In the genomic region with DNA sequence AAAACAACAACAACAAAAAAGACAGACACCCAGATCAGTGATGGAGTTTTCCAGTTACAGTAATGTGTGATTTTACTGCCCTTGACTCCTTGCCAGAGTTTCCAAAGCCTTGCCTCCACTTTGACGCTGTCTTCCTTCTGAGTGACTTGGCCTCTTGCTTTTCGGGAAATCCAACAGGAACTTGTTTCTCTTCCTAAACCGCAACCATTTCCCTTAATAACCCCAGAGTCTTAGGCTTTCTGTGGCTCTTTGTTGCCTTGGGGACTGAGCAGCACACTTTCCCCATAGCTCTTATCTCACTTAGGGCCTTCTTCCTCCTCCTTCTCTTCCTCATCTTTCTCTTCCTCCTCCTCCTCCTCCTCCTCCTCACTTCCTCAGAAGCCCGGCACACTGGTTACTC, we compare ENCODE assay signal across 23 mouse cellular contexts. TPM values are rescaled to one million over a fixed set of nuclear protein-coding genes. Genes with fewer than 3 reads are reported as not detected.
A peak's percentile ranks its signal among the peaks of the same experiment; 100 is the strongest.
DNase-seq lines count a peak whose midpoint lies in the region; ATAC-seq and TF ChIP-seq lines count a peak whose summit lies in the region.
"Had no signal": no experiment of that assay in that cellular context is flagged by ENCODE, and none has a peak within 500 bp of the region (broad histone marks: within the 10 kb centered on the region; RNA-seq: fewer than 3 reads in every experiment).

No protein-coding gene starts in this region.

- intact Hi-C loops in gastrocnemius, postnatal 36 days (cut with DNase I): no loop called here
- intact Hi-C loops in left cerebral cortex, postnatal 10 days (cut with DNase I): no loop called here

- no peak overlapping the region for H3K4me2 ChIP-seq in kidney, embryonic 16.5 days (replicated peaks; ENCODE audit: low read depth, low read length)
- no peak overlapping the region for H3K4me2 ChIP-seq in limb, embryonic 13.5 days (replicated peaks)
- no peak overlapping the region for H3K4me2 ChIP-seq in hindbrain, postnatal 0 days (ENCODE audit: low read depth, low read length)
- H3K4me2 ChIP-seq: embryonic facial prominence, embryonic 12.5 days; heart, embryonic 11.5 days; heart, embryonic 15.5 days; hindbrain, embryonic 14.5 days had no signal

- no peaks in the 10 kb centered on the region for H3K79me2 ChIP-seq in MEL (ENCODE audit: control insufficient read depth, insufficient read depth, low read length, poor library complexity)

- peaks cover 3% of the 10 kb centered on the region for H3K9me3 ChIP-seq in kidney, embryonic 16.5 days (ENCODE audit: low read length)
- no peaks in the 10 kb centered on the region for H3K9me3 ChIP-seq in MEL (replicated peaks; ENCODE audit: insufficient read depth, low read length)
- 0 out of 2 replicates have a peak, but pooled peaks cover 7% of the 10 kb centered on the region for H3K9me3 ChIP-seq in limb, embryonic 13.5 days
- no peaks in the 10 kb centered on the region for H3K9me3 ChIP-seq in hindbrain, postnatal 0 days (ENCODE audit: low read length)
- H3K9me3 ChIP-seq: embryonic facial prominence, embryonic 12.5 days; heart, embryonic 15.5 days had no signal

- H3K4me1 ChIP-seq in kidney, embryonic 16.5 days (ENCODE audit: insufficient read depth, low read length): peaks cover 9% of the 10 kb centered on the region; the same call in 1 of the 2 replicates
- H3K4me1 ChIP-seq in MEL (ENCODE audit: control insufficient read depth in 1 of 2, insufficient read depth in 2 of 2, low read length in 2 of 2): peaks cover 9 to 20% of the 10 kb centered on the region in 2 experiments; a peak in 3 of 4 replicates
- H3K4me1 ChIP-seq in limb, embryonic 13.5 days: peaks cover 10% of the 10 kb centered on the region
- H3K4me1 ChIP-seq in hindbrain, postnatal 0 days (ENCODE audit: insufficient read depth, low read length): no peaks in the 10 kb centered on the region
- H3K4me1 ChIP-seq: embryonic facial prominence, embryonic 12.5 days; heart, embryonic 15.5 days; hindbrain, embryonic 10.5 days had no signal

- TF ChIP-seq POLR2A in MEL (IDR thresholded peaks at IDR 0.05; ENCODE audit: control insufficient read depth in 1 of 2, insufficient read depth in 1 of 2, low read depth in 1 of 2, low read length in 2 of 2, poor library complexity in 1 of 2): no peak

- no peak for ATAC-seq in kidney, embryonic 16.5 days (ENCODE audit: low FRiP score, low TSS enrichment)
- no peak for ATAC-seq in limb, embryonic 13.5 days (ENCODE audit: low FRiP score, low read depth)
- no peak for ATAC-seq in hindbrain, postnatal 0 days
- ATAC-seq: CD4-positive, CD25-positive, alpha-beta regulatory T cell, adult 4 months; forebrain, embryonic 16.5 days had no signal

- peaks cover 4% of the 10 kb centered on the region; the same call in 1 of the 2 replicates for H3K36me3 ChIP-seq in kidney, embryonic 16.5 days (ENCODE audit: insufficient read depth, low read length)
- H3K36me3 ChIP-seq in MEL (ENCODE audit: control insufficient read depth in 1 of 2, insufficient read depth in 2 of 2, low read length in 2 of 2): peaks cover 0 to 18% of the 10 kb centered on the region in 2 experiments; a peak in 2 of 4 replicates
- H3K36me3 ChIP-seq in limb, embryonic 13.5 days: no peaks in the 10 kb centered on the region
- no peaks in the 10 kb centered on the region for H3K36me3 ChIP-seq in hindbrain, postnatal 0 days (ENCODE audit: insufficient read depth, low read length)
- H3K36me3 ChIP-seq: heart, embryonic 15.5 days had no signal

- TF ChIP-seq CTCF in MEL (IDR thresholded peaks at IDR 0.05 in 2 of 3, conservative IDR thresholded peaks at IDR 0.05 in 1 of 3; ENCODE audit: control insufficient read depth in 1 of 3, insufficient read depth in 1 of 3, low read depth in 2 of 3, low read length in 3 of 3, poor library complexity in 1 of 3, severe bottlenecking in 1 of 3): no peak
- no peak for TF ChIP-seq CTCF in hindbrain, postnatal 0 days (IDR thresholded peaks at IDR 0.05; ENCODE audit: low read depth)

- H3K4me3 ChIP-seq in kidney, embryonic 16.5 days (ENCODE audit: low read length): no peak overlapping the region
- no peak overlapping the region for H3K4me3 ChIP-seq in MEL (ENCODE audit: control insufficient read depth in 1 of 2, insufficient read depth in 1 of 2, low read depth in 2 of 2, low read length in 2 of 2)
- no peak overlapping the region for H3K4me3 ChIP-seq in limb, embryonic 13.5 days
- no peak overlapping the region for H3K4me3 ChIP-seq in hindbrain, postnatal 0 days (ENCODE audit: low read length)
- H3K4me3 ChIP-seq: embryonic facial prominence, embryonic 12.5 days; heart, adult 2 months; heart, embryonic 15.5 days; hindbrain, embryonic 10.5 days had no signal

- no peak overlapping the region for H3K27ac ChIP-seq in kidney, embryonic 16.5 days (ENCODE audit: low read length)
- peak overlapping the region; percentile 8; the same call in 1 of the 2 replicates for H3K27ac ChIP-seq in MEL (ENCODE audit: control insufficient read depth, low read depth, low read length)
- H3K27ac ChIP-seq in limb, embryonic 13.5 days: 0 out of 2 replicates have a peak overlapping the region, but pooled peaks have one; percentile 72
- H3K27ac ChIP-seq in hindbrain, postnatal 0 days: no peak overlapping the region
- H3K27ac ChIP-seq: embryonic facial prominence, embryonic 12.5 days; heart, adult 2 months; heart, embryonic 15.5 days; hindbrain, embryonic 10.5 days; hindbrain, embryonic 14.5 days had no signal

- peak; percentile 17 for DNase-seq in kidney, postnatal 14 days
- DNase-seq in 416B (ENCODE audit: low read depth) (peak; percentile 71), MEL (ENCODE audit: low read depth, low spot score) (peak; percentile 64)
- no peak for DNase-seq in gastrocnemius, postnatal 36 days
- no peak for DNase-seq in hindbrain, postnatal 0 days (ENCODE audit: low spot score)
- DNase-seq in left cerebral cortex, postnatal 10 days (ENCODE audit: extremely low spot score in 1 of 2, low spot score in 2 of 2): no peak
- DNase-seq: adrenal gland, postnatal 10 days; B cell, adult 2 months; cerebellum, adult 11 months; cerebellum, adult 8-10 months; cerebellum, postnatal 14 days; gastrocnemius, postnatal 14 days; heart, adult 2 months; heart, postnatal 14 days had no signal

- WGBS in kidney, embryonic 16.5 days: 60% methylated on average over 4 of the region's 4 CpGs
- 50% methylated on average over 4 of the region's 4 CpGs for WGBS in limb, embryonic 13.5 days
- 85% methylated on average over 4 of the region's 4 CpGs for WGBS in hindbrain, postnatal 0 days

- H3K9ac ChIP-seq in kidney, embryonic 16.5 days (replicated peaks; ENCODE audit: low read length): no peak overlapping the region
- no peak overlapping the region for H3K9ac ChIP-seq in MEL (ENCODE audit: control insufficient read depth, low read depth, low read length, poor library complexity, severe bottlenecking)
- no peak overlapping the region for H3K9ac ChIP-seq in limb, embryonic 13.5 days
- no peak overlapping the region for H3K9ac ChIP-seq in hindbrain, postnatal 0 days (replicated peaks; ENCODE audit: low read length)
- H3K9ac ChIP-seq: embryonic facial prominence, embryonic 12.5 days; heart, embryonic 15.5 days; hindbrain, embryonic 14.5 days had no signal

- no peak for TF ChIP-seq RAD21 in MEL (IDR thresholded peaks at IDR 0.05; ENCODE audit: low read depth, low read length)

- H3K27me3 ChIP-seq in kidney, embryonic 16.5 days (ENCODE audit: insufficient read depth, low read length): no peaks in the 10 kb centered on the region
- H3K27me3 ChIP-seq in MEL (ENCODE audit: control insufficient read depth in 1 of 2, insufficient read depth in 2 of 2, low read length in 2 of 2): no peaks in the 10 kb centered on the region
- no peaks in the 10 kb centered on the region for H3K27me3 ChIP-seq in limb, embryonic 13.5 days
- H3K27me3 ChIP-seq in hindbrain, postnatal 0 days (ENCODE audit: insufficient read depth, low read length): no peaks in the 10 kb centered on the region
- H3K27me3 ChIP-seq: embryonic facial prominence, embryonic 12.5 days; heart, embryonic 15.5 days had no signal

- TF ChIP-seq EP300 in MEL (IDR thresholded peaks at IDR 0.05; ENCODE audit: low read depth in 1 of 2, low read length in 2 of 2): peak in 1 of 2 experiments; percentile 59; a peak in 2 of 4 replicates

TF ChIP-seq in MEL, 35 proteins besides CTCF, POLR2A, EP300 and RAD21:
- TF ChIP-seq GATA1 (IDR thresholded peaks at IDR 0.05; ENCODE audit: low read depth, low read length) (peak; percentile 67), TCF12 (IDR thresholded peaks at IDR 0.05; ENCODE audit: low read depth, low read length) (no peak), KAT2A (conservative IDR thresholded peaks at IDR 0.05; ENCODE audit: low read depth, low read length) (no peak), BHLHE40 (IDR thresholded peaks at IDR 0.05; ENCODE audit: borderline replicate concordance, low read depth, low read length) (0 out of 2 replicates have a peak, but pooled peaks have one; percentile 19), MXI1 (IDR thresholded peaks at IDR 0.05; ENCODE audit: low read depth, low read length) (peak; percentile 59; the same call in 1 of the 2 replicates), CHD2 (IDR thresholded peaks at IDR 0.05; ENCODE audit: low read length) (no peak), ZC3H11A (IDR thresholded peaks at IDR 0.05; ENCODE audit: low read depth, low read length) (no peak), ETS1 (IDR thresholded peaks at IDR 0.05; ENCODE audit: low read depth, low read length) (no peak; the same call in 1 of the 2 replicates)

RNA-seq across cellular contexts. Expression of a gene that starts 19.1 kb away (rescaled TPM):
- polyA plus RNA-seq in kidney, embryonic 16.5 days (2015; fragmentation: Nextera tagmentation; extraction: Ambion mirVana): 11.7 and 13.8 TPM in 2 replicates
- 2.1 and 3.2 TPM in 2 replicates for total RNA-seq in MEL (2012; rRNA removed)
- polyA plus RNA-seq in MEL (2012; ENCODE audit: insufficient read depth in 1 of 2, insufficient read length in 2 of 2, low read depth in 1 of 2, low replicate concordance in 2 of 2, missing spikeins in 1 of 2): 10 to 100 TPM in 1 of 2 experiments, not detected in 1; 10.6 TPM
- 19.9 and 24.2 TPM in 2 replicates for polyA plus RNA-seq in limb, embryonic 13.5 days (2015; fragmentation: Nextera tagmentation; extraction: Ambion mirVana)
- total RNA-seq in gastrocnemius, postnatal 36 days (2021): 1 to 10 TPM in 1 of 2 experiments, under 1 TPM in 1; 0.97 to 2.4 TPM
- total RNA-seq in hindbrain, postnatal 0 days (2014; rRNA removed): 55.3 and 66.4 TPM in 2 replicates
- polyA plus RNA-seq in hindbrain, postnatal 0 days (2015; fragmentation: Nextera tagmentation; extraction: Ambion mirVana): 52.5 and 56.4 TPM in 2 replicates
- 100 to 1,000 TPM; 151 to 163 TPM for total RNA-seq in left cerebral cortex, postnatal 10 days (2021)

Comparison
In these comparisons a context has a peak if more than half of its experiments do, and no peak if none do; other contexts are left out.
1. DNase-seq: peak in kidney, postnatal 14 days (single experiment), 416B (single experiment) and MEL (single experiment); none in gastrocnemius, postnatal 36 days (0 of 2), hindbrain, postnatal 0 days (single experiment) and left cerebral cortex, postnatal 10 days (0 of 2).
2. H3K27ac ChIP-seq: peak in MEL (single experiment) and limb, embryonic 13.5 days (single experiment); none in kidney, embryonic 16.5 days (single experiment) and hindbrain, postnatal 0 days (single experiment).
3. RNA of a gene that starts 19.1 kb away (total RNA-seq): 151 to 163 TPM in left cerebral cortex, postnatal 10 days and 55.3 to 66.4 TPM in hindbrain, postnatal 0 days; 2.1 to 3.2 TPM in MEL and 0.97 to 2.4 TPM in gastrocnemius, postnatal 36 days; every median in the first group is over 10 times any median in the second.